Mouse (Mus musculus): Measurements from ENCODE around the gene Unc79. TPM values are rescaled to one million over a fixed set of nuclear protein-coding genes. Genes with fewer than 3 reads are reported as not detected.

Unc79 gene
- polyA plus RNA-seq, 1 experiment from 2014 or later = 4.8 TPM

DNA sequence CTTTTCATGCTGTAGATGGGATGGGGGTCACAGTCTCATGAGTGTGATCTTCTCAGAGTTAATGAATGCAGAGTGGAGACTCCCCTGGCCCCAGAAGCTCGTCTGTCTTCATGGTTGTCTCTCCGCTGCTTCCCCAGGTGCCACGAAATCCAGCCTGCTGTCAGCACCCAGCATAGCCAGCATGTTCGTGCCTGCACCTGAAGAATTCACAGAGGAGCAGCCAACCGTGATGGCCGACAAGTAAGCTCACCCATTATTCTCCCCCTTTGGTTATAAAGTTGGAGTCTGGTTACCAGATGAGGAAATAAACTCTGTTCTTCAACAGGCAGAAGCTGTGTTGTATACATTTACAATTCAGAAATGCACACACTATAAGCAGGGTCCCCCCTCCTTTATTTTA, 182.8 kb downstream of the Unc79 start:
- Histone ChIP-seq H3K36me3 (peaks cover 26% of the 10 kb centered on the region), H3K4me3 (no peak overlapping the region), H3K27ac (replicated peaks) (no peak overlapping the region), H3K27me3 (no peaks in the 10 kb centered on the region), H3K9ac (replicated peaks) (no peak overlapping the region), H3K4me1 (no peaks in the 10 kb centered on the region), H3K4me2 (replicated peaks) (no peak overlapping the region), H3K9me3 (no peaks in the 10 kb centered on the region)
- 60% methylated on average over 6 of the region's 6 CpGs for WGBS
- no peak for ATAC-seq (ENCODE audit: low FRiP score, low read depth)

DNA sequence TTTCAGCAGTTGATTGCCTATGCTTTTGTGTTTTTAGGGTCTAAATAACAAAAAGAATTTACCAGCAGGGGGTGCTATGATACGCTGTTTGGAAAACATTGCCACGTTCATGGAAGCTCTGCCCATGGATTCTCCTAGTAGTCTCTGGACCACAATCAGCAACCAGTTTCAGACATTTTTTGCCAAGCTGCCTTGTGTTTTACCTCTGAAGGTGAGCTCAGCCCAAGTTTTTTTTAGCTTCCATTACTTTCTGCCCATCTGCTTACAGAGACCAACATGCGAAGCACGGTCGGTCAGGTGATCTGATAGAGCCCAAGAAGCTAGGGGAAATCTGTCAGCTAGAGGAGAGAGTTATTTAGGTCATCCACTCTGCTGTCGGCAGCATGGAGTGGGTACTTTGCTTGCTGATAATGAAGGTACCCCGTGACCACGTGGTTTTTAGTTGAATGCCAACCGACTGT, 193.9 kb downstream of the Unc79 start:
- 64% methylated on average over 9 of the region's 9 CpGs for WGBS
- Histone ChIP-seq H3K4me1 (peaks cover 7% of the 10 kb centered on the region; the same call in 1 of the 2 replicates), H3K27me3 (no peaks in the 10 kb centered on the region), H3K27ac (replicated peaks) (no peak overlapping the region), H3K4me2 (replicated peaks) (no peak overlapping the region), H3K9ac (replicated peaks) (no peak overlapping the region; the same call in 1 of the 2 replicates), H3K9me3 (peaks cover 7% of the 10 kb centered on the region; the same call in 1 of the 2 replicates), H3K4me3 (no peak overlapping the region), H3K36me3 (peaks cover 12% of the 10 kb centered on the region)
- no peak for ATAC-seq (ENCODE audit: low FRiP score, low read depth)

DNA sequence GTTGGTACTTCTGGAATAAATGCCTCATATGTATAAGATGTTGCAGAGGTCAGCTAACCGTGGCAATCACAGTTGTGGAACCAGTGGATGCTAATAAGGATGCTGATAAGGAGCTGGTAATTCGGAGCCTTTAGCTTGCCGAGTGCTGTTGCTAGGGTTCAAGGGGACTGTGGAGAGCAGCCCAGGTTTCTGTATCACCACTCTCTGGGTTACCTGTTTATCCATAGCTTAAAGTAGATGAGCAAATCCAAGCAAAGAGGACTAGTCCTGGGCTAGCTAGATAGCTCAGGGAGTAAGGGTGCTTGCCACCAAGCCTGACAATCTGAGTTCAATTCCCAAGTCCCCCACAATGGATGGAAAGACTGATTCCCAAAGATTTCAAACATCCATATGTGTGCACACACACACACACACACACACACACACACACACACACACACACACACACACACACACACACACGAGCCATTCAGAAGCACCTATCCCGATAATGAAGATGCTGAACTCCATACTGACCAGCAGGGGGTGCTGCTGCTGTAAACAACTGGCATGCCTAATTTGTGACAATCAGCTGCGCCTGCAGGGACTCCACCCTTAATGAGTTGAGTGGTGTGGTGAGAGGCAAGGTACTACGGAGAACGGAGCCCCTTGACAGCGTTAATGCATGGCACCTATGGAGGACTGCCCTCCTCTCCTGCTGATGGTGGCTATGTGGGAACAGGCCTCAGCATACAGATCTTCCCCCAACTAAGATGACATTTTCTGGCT, 195.3 kb downstream of the Unc79 start:
- H3K9ac ChIP-seq (replicated peaks) = no peak overlapping the region
- no peak overlapping the region for H3K4me2 ChIP-seq (replicated peaks)
- H3K27me3 ChIP-seq = no peaks in the 10 kb centered on the region
- peak overlapping the region; percentile 30; the same call in 1 of the 2 replicates for H3K27ac ChIP-seq (replicated peaks)
- no peak overlapping the region for H3K4me3 ChIP-seq
- H3K4me1 ChIP-seq = peaks cover 7% of the 10 kb centered on the region; the same call in 1 of the 2 replicates
- peaks cover 7% of the 10 kb centered on the region; the same call in 1 of the 2 replicates for H3K9me3 ChIP-seq
- WGBS = 36% methylated on average over 9 of the region's 9 CpGs
- H3K36me3 ChIP-seq = peaks cover 17% of the 10 kb centered on the region
- ATAC-seq (ENCODE audit: low FRiP score, low read depth) = peak; percentile 82

DNA sequence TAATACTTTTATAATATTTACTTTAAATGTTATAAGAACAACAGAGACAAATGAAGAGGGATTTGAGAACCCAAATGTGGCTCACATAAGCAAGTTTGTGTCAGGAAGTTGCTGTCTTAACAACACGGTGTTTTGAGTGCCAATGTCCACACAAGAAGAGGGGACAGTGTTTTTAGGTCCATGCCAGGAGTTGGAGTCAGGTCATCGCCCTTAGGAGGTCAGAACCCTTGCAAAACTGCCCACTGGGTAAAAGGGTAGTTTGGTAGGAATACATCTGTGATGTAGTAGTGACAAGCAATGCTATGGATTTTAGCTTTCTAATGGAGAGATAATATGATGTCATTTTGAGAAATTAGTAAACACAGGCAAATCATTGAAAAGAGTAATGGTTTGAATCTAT, 201.6 kb downstream of the Unc79 start:
- Histone ChIP-seq H3K4me2 (replicated peaks) (no peak overlapping the region), H3K27ac (replicated peaks) (no peak overlapping the region), H3K9me3 (peaks cover 7% of the 10 kb centered on the region; the same call in 1 of the 2 replicates), H3K4me3 (no peak overlapping the region), H3K9ac (replicated peaks) (no peak overlapping the region), H3K4me1 (no peaks in the 10 kb centered on the region), H3K27me3 (no peaks in the 10 kb centered on the region), H3K36me3 (peaks cover 28% of the 10 kb centered on the region)
- 86% methylated on average over 2 of the region's 2 CpGs for WGBS
- ATAC-seq (ENCODE audit: low FRiP score, low read depth) = no peak

DNA sequence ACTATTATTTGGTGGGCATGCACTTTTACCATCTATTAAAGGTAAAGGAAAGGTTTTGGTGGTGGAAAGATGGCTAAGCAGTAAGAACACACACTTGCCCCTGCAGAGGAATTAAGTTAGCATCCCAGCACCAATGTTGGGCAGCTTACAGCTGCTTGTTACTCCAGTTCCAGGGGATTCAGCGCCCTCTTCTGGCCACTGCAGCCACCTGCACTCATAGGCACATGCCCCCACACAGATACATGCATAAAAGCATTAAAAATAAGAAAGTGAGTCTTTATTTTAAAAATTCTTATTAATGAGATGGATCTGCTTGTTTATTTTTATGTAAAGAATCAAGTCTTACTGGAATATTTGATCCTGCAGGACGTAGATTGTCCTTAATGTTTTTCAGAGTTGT, 206.3 kb downstream of the Unc79 start:
- WGBS = 79% methylated on average over 2 of the region's 2 CpGs
- no peaks in the 10 kb centered on the region for H3K9me3 ChIP-seq
- no peak for ATAC-seq (ENCODE audit: low FRiP score, low read depth)

DNA sequence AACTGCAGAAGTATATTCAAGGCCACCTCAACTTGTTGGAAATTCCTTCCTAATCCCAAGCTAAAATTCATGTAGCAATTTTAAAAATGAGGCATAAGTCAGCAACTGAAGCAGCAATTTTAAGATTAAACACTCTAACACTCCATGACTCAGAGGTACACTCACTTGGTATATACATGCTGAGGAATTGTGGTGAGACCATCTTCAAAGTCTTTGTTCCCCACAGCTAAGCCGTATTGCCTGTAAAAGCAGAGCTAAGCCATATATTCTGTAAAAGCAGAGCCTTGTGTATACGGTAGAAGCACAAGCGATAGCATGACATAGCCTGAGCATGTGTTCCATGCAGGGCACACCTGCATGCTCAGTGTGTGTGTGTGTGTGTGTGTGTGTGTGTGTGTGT, 206.7 kb downstream of the Unc79 start:
- H3K4me1 ChIP-seq = peaks cover 22% of the 10 kb centered on the region
- H3K27ac ChIP-seq (replicated peaks) = no peak overlapping the region
- ATAC-seq (ENCODE audit: low FRiP score, low read depth) = peak; percentile 57; the same call in 1 of the 2 replicates
- H3K27me3 ChIP-seq = no peaks in the 10 kb centered on the region
- H3K4me3 ChIP-seq = no peak overlapping the region
- 68% methylated on average over 3 of the region's 3 CpGs for WGBS
- no peak overlapping the region for H3K9ac ChIP-seq (replicated peaks)
- peaks cover 4% of the 10 kb centered on the region; the same call in 1 of the 2 replicates for H3K36me3 ChIP-seq
- no peak overlapping the region for H3K4me2 ChIP-seq (replicated peaks)
- no peaks in the 10 kb centered on the region for H3K9me3 ChIP-seq

More for the DNA sequence above, 206.3 kb downstream of the Unc79 start:
- Histone ChIP-seq H3K4me1 (peaks cover 22% of the 10 kb centered on the region), H3K4me2 (replicated peaks) (no peak overlapping the region), H3K9ac (replicated peaks) (no peak overlapping the region), H3K4me3 (no peak overlapping the region), H3K27ac (replicated peaks) (no peak overlapping the region), H3K36me3 (peaks cover 4% of the 10 kb centered on the region; the same call in 1 of the 2 replicates), H3K27me3 (no peaks in the 10 kb centered on the region)

DNA sequence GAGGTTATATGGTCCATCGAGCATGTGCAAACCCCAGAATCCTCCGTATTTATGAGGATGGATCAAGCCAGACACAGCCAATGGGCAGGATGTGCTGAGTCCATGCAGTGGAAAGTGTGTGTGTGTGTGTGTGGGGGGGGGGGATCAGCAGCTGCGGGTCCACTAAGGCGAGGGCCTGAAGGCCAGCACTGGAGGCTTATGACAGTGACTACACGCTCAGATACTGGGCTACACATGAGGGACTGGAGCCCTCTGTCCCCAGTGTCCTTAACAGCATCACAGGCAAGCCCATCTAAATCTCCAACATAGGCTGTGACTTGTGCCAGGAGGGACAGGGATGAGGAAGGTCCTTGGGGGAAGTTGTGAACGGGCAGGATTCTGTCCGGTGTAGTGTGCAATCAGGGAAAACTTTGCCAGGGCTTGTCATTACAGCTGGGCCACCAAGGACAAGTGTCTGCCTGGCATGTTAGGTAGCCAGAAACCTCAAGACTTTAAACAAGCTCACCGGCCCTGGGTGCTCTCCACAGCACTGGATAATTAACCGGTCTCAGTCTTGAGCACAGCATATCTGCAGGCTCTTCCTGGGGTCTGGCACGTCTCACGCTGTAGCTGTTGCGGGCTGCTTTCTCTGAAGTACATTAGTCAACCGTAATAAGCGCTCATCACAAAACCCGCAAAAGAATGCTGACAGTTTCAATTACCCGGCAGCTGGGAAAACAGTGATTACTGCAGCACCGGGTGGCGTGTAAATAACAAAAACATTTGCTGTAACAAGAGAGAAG, 208.7 kb downstream of the Unc79 start:
- no peaks in the 10 kb centered on the region for H3K27me3 ChIP-seq
- no peak overlapping the region for H3K4me3 ChIP-seq
- H3K4me2 ChIP-seq (replicated peaks) = no peak overlapping the region
- no peaks in the 10 kb centered on the region for H3K9me3 ChIP-seq
- H3K4me1 ChIP-seq = peaks cover 22% of the 10 kb centered on the region
- H3K27ac ChIP-seq (replicated peaks) = peak overlapping the region; percentile 56
- peaks cover 7% of the 10 kb centered on the region; the same call in 1 of the 2 replicates for H3K36me3 ChIP-seq
- 0 out of 2 replicates have a peak, but pooled peaks have one; percentile 50 for ATAC-seq (ENCODE audit: low FRiP score, low read depth)
- H3K9ac ChIP-seq (replicated peaks) = 0 out of 2 replicates have a peak overlapping the region, but pooled peaks have one; percentile 11
- WGBS = 59% methylated on average over 16 of the region's 18 CpGs

DNA sequence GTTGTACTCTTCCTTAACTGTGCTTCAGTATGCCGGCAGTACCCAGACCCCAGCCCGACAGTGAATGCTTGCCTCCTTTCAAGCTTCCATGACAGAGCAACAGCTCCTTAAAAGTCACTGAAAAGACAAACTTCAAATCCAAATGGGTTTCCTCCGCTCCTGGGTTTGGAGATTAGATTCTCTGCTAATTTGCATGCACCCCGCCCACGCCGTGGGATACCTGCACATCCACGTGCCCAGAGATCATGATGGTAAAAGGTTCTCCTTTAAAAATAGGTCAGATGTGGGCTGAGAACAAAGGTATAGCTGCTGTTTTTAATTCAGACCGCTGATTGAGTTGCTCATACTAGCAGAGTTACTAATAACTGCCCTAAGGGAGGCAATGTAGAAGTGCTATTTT, 210.4 kb downstream of the Unc79 start:
- H3K9me3 ChIP-seq = no peaks in the 10 kb centered on the region
- H3K4me3 ChIP-seq = no peak overlapping the region
- ATAC-seq (ENCODE audit: low FRiP score, low read depth) = no peak
- H3K36me3 ChIP-seq = peaks cover 9% of the 10 kb centered on the region; the same call in 1 of the 2 replicates
- WGBS = 72% methylated on average over 8 of the region's 8 CpGs
- H3K27me3 ChIP-seq = no peaks in the 10 kb centered on the region
- H3K4me1 ChIP-seq = peaks cover 29% of the 10 kb centered on the region
- H3K27ac ChIP-seq (replicated peaks) = no peak overlapping the region
- H3K4me2 ChIP-seq (replicated peaks) = no peak overlapping the region
- H3K9ac ChIP-seq (replicated peaks) = no peak overlapping the region

DNA sequence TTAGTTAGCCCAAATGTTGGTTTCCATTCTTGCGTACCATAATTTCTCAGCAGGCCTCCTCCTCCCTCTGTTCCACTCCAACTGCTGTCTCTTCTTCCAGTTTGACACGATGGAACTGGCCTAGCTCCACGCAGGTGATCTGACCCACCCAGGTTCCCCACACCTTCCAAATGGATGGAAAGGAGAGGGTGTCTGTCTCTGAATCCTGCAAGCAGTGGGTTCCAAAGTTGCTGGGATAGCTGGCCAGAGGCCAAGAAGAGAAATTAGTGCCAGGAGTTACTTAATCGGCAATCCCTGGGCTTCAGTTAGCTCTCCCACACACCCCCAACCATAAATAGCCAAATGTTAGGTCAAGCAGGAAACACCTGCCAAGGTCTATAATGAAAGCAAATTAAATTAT, 212.1 kb downstream of the Unc79 start:
- H3K36me3 ChIP-seq = peaks cover 10% of the 10 kb centered on the region; the same call in 1 of the 2 replicates
- no peaks in the 10 kb centered on the region for H3K27me3 ChIP-seq
- no peaks in the 10 kb centered on the region for H3K9me3 ChIP-seq
- ATAC-seq (ENCODE audit: low FRiP score, low read depth) = no peak
- no peak overlapping the region for H3K9ac ChIP-seq (replicated peaks)
- no peak overlapping the region for H3K27ac ChIP-seq (replicated peaks)
- no peak overlapping the region for H3K4me2 ChIP-seq (replicated peaks)
- no peak overlapping the region for H3K4me3 ChIP-seq
- 90% methylated on average over 4 of the region's 4 CpGs for WGBS
- peaks cover 46% of the 10 kb centered on the region for H3K4me1 ChIP-seq

DNA sequence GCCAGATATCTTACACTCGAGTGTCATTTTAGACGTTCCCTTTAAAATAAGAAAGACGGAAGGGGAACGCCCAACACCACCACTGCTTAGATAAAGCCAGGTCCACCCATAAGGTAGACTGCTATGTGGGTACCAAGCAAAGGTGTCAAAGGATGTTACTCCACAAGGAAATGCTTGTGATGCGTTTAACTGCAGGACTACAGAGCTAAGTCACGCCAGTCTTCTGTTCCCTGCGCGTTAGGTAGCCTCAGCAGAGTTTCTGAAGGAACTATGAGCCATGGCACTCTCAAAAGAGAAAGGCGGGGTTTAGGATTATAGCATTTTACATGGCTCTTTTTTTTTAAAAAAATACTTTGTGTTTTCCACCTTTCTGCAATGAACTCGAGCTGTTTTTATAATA, 214.9 kb downstream of the Unc79 start:
- ATAC-seq (ENCODE audit: low FRiP score, low read depth) = no peak
- peaks cover 22% of the 10 kb centered on the region; the same call in 1 of the 2 replicates for H3K36me3 ChIP-seq

DNA sequence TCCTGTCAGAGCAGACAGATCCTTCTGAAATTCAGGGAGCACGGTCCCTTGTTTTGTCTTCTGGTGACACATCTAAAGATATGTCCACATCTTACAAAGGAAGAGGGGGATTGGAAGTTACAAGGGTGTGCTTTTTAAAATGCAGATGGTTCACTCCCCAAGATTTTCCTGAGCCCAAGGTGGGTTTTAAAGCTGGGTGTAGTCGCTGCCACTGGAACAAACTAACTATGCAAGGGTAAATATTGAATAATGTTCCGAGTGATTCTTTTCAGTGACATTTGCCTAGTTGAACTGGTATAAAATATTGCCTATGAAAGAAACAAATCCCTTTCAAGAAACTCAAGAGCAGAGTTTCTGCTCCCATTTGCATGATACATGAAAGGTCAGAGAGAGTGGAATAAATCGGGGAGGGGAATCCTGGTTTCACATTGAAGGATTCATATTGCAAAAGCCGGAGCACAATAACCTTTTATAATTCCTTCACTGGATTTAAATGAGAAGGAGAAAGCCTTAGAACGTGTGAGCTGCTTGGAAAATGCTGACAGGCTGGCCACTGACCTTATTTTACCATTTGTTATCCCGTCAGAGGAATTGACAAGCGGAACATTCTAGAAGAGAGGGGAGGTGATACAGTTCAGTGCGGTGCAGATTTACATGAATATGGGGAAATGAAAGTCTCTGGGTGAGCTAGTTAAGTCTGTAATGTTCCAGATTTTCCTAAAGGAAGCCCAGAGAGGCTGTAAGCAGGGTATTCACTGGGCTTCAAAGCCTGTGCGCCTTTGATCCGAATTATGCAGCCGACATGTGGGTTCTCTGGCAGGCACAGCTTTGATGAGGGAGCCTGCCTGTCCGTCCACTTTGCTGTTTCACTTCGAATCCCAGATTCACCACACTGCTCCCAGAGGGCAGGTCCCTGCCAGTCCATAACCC, 215.7 kb downstream of the Unc79 start:
- no peaks in the 10 kb centered on the region for H3K9me3 ChIP-seq
- peak overlapping the region; percentile 83 for H3K27ac ChIP-seq (replicated peaks)
- H3K4me1 ChIP-seq = peaks cover 25% of the 10 kb centered on the region
- H3K4me2 ChIP-seq (replicated peaks) = peak overlapping the region; percentile 9; the same call in 1 of the 2 replicates
- no peak overlapping the region for H3K9ac ChIP-seq (replicated peaks)
- peaks cover 23% of the 10 kb centered on the region; the same call in 1 of the 2 replicates for H3K36me3 ChIP-seq
- ATAC-seq (ENCODE audit: low FRiP score, low read depth) = peak; percentile 92
- peaks cover 5% of the 10 kb centered on the region; the same call in 1 of the 2 replicates for H3K27me3 ChIP-seq
- H3K4me3 ChIP-seq = no peak overlapping the region
- WGBS = 22% methylated on average over 14 of the region's 14 CpGs

More for the DNA sequence above, 214.9 kb downstream of the Unc79 start:
- Histone ChIP-seq H3K4me3 (no peak overlapping the region), H3K9me3 (no peaks in the 10 kb centered on the region), H3K4me1 (peaks cover 29% of the 10 kb centered on the region), H3K27ac (replicated peaks) (peak overlapping the region; percentile 83), H3K9ac (replicated peaks) (no peak overlapping the region), H3K4me2 (replicated peaks) (no peak overlapping the region; the same call in 1 of the 2 replicates), H3K27me3 (peaks cover 5% of the 10 kb centered on the region; the same call in 1 of the 2 replicates)
- WGBS = 55% methylated on average over 10 of the region's 10 CpGs
